In genomic region chr1:64496803-64497202, GRCm38 (mm10) we compare ENCODE assay signal across 29 mouse cellular contexts.
"Had no signal": no experiment of that assay in that cellular context is flagged by ENCODE, and none has a peak within 500 bp of the region (broad histone marks: within the 10 kb centered on the region; RNA-seq: fewer than 3 reads in every experiment).

No protein-coding gene starts in this region.

- H3K4me3 ChIP-seq: left cerebral cortex, adult 2 months; limb, embryonic 10.5 days; limb, embryonic 12.5 days; limb, embryonic 13.5 days; limb, embryonic 15.5 days; liver, embryonic 15.5 days; lung, embryonic 15.5 days; megakaryocyte, embryonic 14.5 days; midbrain, embryonic 10.5 days; midbrain, embryonic 12.5 days; midbrain, embryonic 13.5 days; midbrain, embryonic 15.5 days; myocyte; neural tube, embryonic 12.5 days; neural tube, embryonic 13.5 days had no signal

- H3K27ac ChIP-seq: left cerebral cortex, adult 2 months; limb, embryonic 10.5 days; limb, embryonic 12.5 days; limb, embryonic 13.5 days; limb, embryonic 15.5 days; liver, embryonic 14.5 days; liver, embryonic 15.5 days; lung, embryonic 15.5 days; macrophage; midbrain, embryonic 10.5 days; midbrain, embryonic 12.5 days; midbrain, embryonic 13.5 days; midbrain, embryonic 15.5 days; neural tube, embryonic 12.5 days; neural tube, embryonic 13.5 days had no signal

- H3K4me2 ChIP-seq: limb, embryonic 12.5 days; limb, embryonic 13.5 days; limb, embryonic 15.5 days; liver, embryonic 15.5 days; lung, embryonic 14.5 days; lung, embryonic 15.5 days; midbrain, embryonic 11.5 days; midbrain, embryonic 12.5 days; midbrain, embryonic 13.5 days; midbrain, embryonic 15.5 days; neural tube, embryonic 12.5 days; neural tube, embryonic 13.5 days had no signal

- H3K36me3 ChIP-seq: limb, embryonic 10.5 days; limb, embryonic 12.5 days; limb, embryonic 13.5 days; limb, embryonic 15.5 days; liver, embryonic 15.5 days; lung, embryonic 15.5 days; midbrain, embryonic 10.5 days; midbrain, embryonic 12.5 days; midbrain, embryonic 13.5 days; midbrain, embryonic 15.5 days; neural tube, embryonic 12.5 days; neural tube, embryonic 13.5 days had no signal

- H3K9me3 ChIP-seq: limb, embryonic 10.5 days; limb, embryonic 12.5 days; limb, embryonic 13.5 days; limb, embryonic 15.5 days; liver, embryonic 15.5 days; lung, embryonic 15.5 days; midbrain, embryonic 10.5 days; midbrain, embryonic 12.5 days; midbrain, embryonic 13.5 days; midbrain, embryonic 15.5 days; neural tube, embryonic 12.5 days; neural tube, embryonic 13.5 days had no signal

- H3K4me1 ChIP-seq: limb, embryonic 10.5 days; limb, embryonic 12.5 days; limb, embryonic 13.5 days; limb, embryonic 15.5 days; lung, embryonic 15.5 days; megakaryocyte, embryonic 14.5 days; midbrain, embryonic 10.5 days; midbrain, embryonic 12.5 days; midbrain, embryonic 13.5 days; midbrain, embryonic 15.5 days; neural tube, embryonic 12.5 days; neural tube, embryonic 13.5 days had no signal

- H3K9ac ChIP-seq: limb, embryonic 12.5 days; limb, embryonic 13.5 days; limb, embryonic 15.5 days; liver, embryonic 14.5 days; liver, embryonic 15.5 days; lung, embryonic 14.5 days; lung, embryonic 15.5 days; midbrain, embryonic 12.5 days; midbrain, embryonic 13.5 days; midbrain, embryonic 15.5 days; neural tube, embryonic 12.5 days; neural tube, embryonic 13.5 days had no signal

- ATAC-seq: lung, postnatal 0 days; midbrain, embryonic 13.5 days; midbrain, embryonic 15.5 days; midbrain, embryonic 16.5 days had no signal

- H3K27me3 ChIP-seq: limb, embryonic 12.5 days; limb, embryonic 13.5 days; limb, embryonic 15.5 days; liver, embryonic 15.5 days; lung, embryonic 15.5 days; midbrain, embryonic 12.5 days; midbrain, embryonic 13.5 days; midbrain, embryonic 15.5 days; neural tube, embryonic 12.5 days; neural tube, embryonic 13.5 days had no signal

- DNase-seq: left cerebral cortex, postnatal 4 days; lung, adult 18-20 months; lung, adult 2 months; lung, embryonic 14.5 days; lung, postnatal 10 days; lung, postnatal 14 days; lung, postnatal 36 days; lung, postnatal 4 days; midbrain, embryonic 14.5 days had no signal
